Mouse (Mus musculus) left cerebral cortex, adult 6 months (tissue): ENCODE measurements around the gene Gm14409. TPM values are rescaled to one million over a fixed set of nuclear protein-coding genes. Genes with fewer than 3 reads are reported as not detected.

Experiments
- long read RNA-seq, 2 experiments: library from polyadenylated mRNA; unstranded; transcript quantifications; one replicate each; pipeline ENCODE4 v2.0.0; 2019 to 2020
- polyA plus RNA-seq: library from polyadenylated mRNA; unstranded; fragments of <200 nt; fragmentation: Nextera tagmentation; gene quantifications from 2 replicates; pipeline ENCODE4 v1.2.3, GENCODE M21; 2021

Gm14409 gene
- not detected in 2 replicates for polyA plus RNA-seq
- long read RNA-seq, experiment 1, result 0 reads
- long read RNA-seq, experiment 2, result 0 reads

GRCm38 (mm10) chr2:177266936-177267335, at the start of gene Gm14409:
Gene Gm14409, minus strand, starts transcription at chr2:177267036.

Other genes with a start within 250 kb of the Gm14409 start
- gene Gm14401, start 192.7 kb downstream of the Gm14409 start, polyA plus RNA-seq, result not detected in 2 replicates
- gene Gm14410, start 60.6 kb downstream of the Gm14409 start, polyA plus RNA-seq, result 32.9 and 45.8 TPM in 2 replicates
- 0.67 and 0.76 TPM in 2 replicates for gene Gm14412, start 57.3 kb upstream of the Gm14409 start, polyA plus RNA-seq
- 11.3 and 16.2 TPM in 2 replicates for gene Gm14418, start 131.3 kb upstream of the Gm14409 start, polyA plus RNA-seq
- gene Zfp970, start 197.7 kb upstream of the Gm14409 start, polyA plus RNA-seq, result 7.3 and 9.7 TPM in 2 replicates
- 7.9 and 9.6 TPM in 2 replicates for gene Gm14403, start 231.2 kb upstream of the Gm14409 start, polyA plus RNA-seq